Mouse (Mus musculus) liver, embryonic 11.5 days (tissue): Measurements from ENCODE around the gene Meiob. TPM values are rescaled to one million over a fixed set of nuclear protein-coding genes. Genes with fewer than 3 reads are reported as not detected.

Source experiments
- ATAC-seq: fragments of 200-750 bp; cut with Nextera tagmentation; replicated peaks from 2 replicates; pipeline ENCODE4 v1.8.0; 2017; ENCODE audit warnings: moderate number of reproducible peaks, mild to moderate bottlenecking, moderate TSS enrichment, moderate library complexity; ENCODE audit not compliant: low FRiP score
- DNase-seq: peaks from one replicate; pipeline ENCODE4 v3.0.0-alpha.2; 2017; ENCODE audit warnings: low spot score
- H3K27ac ChIP-seq: fragments of 300-500 bp; sonication (generic); 2 replicates; pipeline ENCODE4 v1.5.1; 2014; ENCODE audit warnings: mild to moderate bottlenecking, low read depth, low read length, control low read depth
- H3K27me3 ChIP-seq: fragments of 300-500 bp; sonication (generic); replicated peaks from 2 replicates; pipeline ENCODE4 v1.6.1; 2014; ENCODE audit warnings: low read length, mixed read lengths; ENCODE audit not compliant: control insufficient read depth, insufficient read depth
- H3K36me3 ChIP-seq: fragments of 300-500 bp; sonication (generic); 2 replicates; pipeline ENCODE4 v1.6.1; 2014; ENCODE audit warnings: mild to moderate bottlenecking, low read length, moderate library complexity, mixed read lengths; ENCODE audit not compliant: control insufficient read depth, insufficient read depth
- H3K4me1 ChIP-seq: fragments of 300-500 bp; sonication (generic); replicated peaks from 2 replicates; pipeline ENCODE4 v1.6.1; 2014; ENCODE audit warnings: low read length, mixed read lengths; ENCODE audit not compliant: control insufficient read depth, insufficient read depth
- H3K4me2 ChIP-seq: fragments of 300-500 bp; sonication (generic); 2 replicates; pipeline ENCODE4 v1.6.1; 2014; ENCODE audit warnings: mild to moderate bottlenecking, control low read depth, moderate library complexity
- H3K4me3 ChIP-seq: fragments of 300-500 bp; sonication (generic); 2 replicates; pipeline ENCODE4 v1.5.1; 2014; ENCODE audit warnings: low read depth, low read length, control low read depth
- H3K9ac ChIP-seq: fragments of 300-500 bp; sonication (generic); 2 replicates; pipeline ENCODE4 v1.6.1; 2014; ENCODE audit warnings: low read depth, low read length, control low read depth
- H3K9me3 ChIP-seq: fragments of 300-500 bp; sonication (generic); 2 replicates; pipeline ENCODE4 v1.6.1; 2016; ENCODE audit warnings: low read length, inconsistent platforms, mixed read lengths; ENCODE audit not compliant: control insufficient read depth
- WGBS: fragments of 180-500 bp; shearing (Covaris S2); extraction: QIAGEN DNeasy Blood & Tissue Kit; methylation state at CpG from one replicate; pipeline ENCODE4 v1.1.7; 2014; 5-methylcytosine and 5-hydroxymethylcytosine counted together
- polyA plus RNA-seq: library from polyadenylated mRNA; unstranded; fragments of >200 nt; fragmentation: Nextera tagmentation; extraction: Ambion mirVana; gene quantifications from 2 replicates; pipeline ENCODE4 v1.2.1, GENCODE M21; 2014

Gene Meiob
- polyA plus RNA-seq, 1 experiment from 2014 or later: 1.9 TPM

GRCm38 (mm10) chr17:24812215-24812614 lies 8.1 kb downstream of the Meiob start:
- no peak overlapping the region for H3K4me3 ChIP-seq
- H3K27me3 ChIP-seq: 0 out of 2 replicates have a peak, but pooled peaks cover under 1% of the 10 kb centered on the region
- DNase-seq (no peak), ATAC-seq (peak; percentile 93)
- no peaks in the 10 kb centered on the region for H3K36me3 ChIP-seq
- H3K4me1 ChIP-seq: no peaks in the 10 kb centered on the region; the same call in 1 of the 2 replicates
- no peak overlapping the region for H3K27ac ChIP-seq
- WGBS: 17% methylated on average over 2 of the region's 2 CpGs
- H3K9ac ChIP-seq: no peak overlapping the region
- no peak overlapping the region for H3K4me2 ChIP-seq
- H3K9me3 ChIP-seq: no peaks in the 10 kb centered on the region

GRCm38 (mm10) chr17:24815256-24815655 lies 11.2 kb downstream of the Meiob start:
- peak; percentile 62; the same call in 1 of the 2 replicates for ATAC-seq
- no peaks in the 10 kb centered on the region; the same call in 1 of the 2 replicates for H3K4me1 ChIP-seq
- no peak overlapping the region for H3K4me3 ChIP-seq
- H3K4me2 ChIP-seq: no peak overlapping the region
- no peak for DNase-seq
- H3K27me3 ChIP-seq: no peaks in the 10 kb centered on the region
- no peaks in the 10 kb centered on the region for H3K9me3 ChIP-seq
- H3K36me3 ChIP-seq: no peaks in the 10 kb centered on the region
- no peak overlapping the region for H3K27ac ChIP-seq
- 61% methylated on average over 5 of the region's 5 CpGs for WGBS
- no peak overlapping the region for H3K9ac ChIP-seq

GRCm38 (mm10) chr17:24817503-24817902 lies 13.4 kb downstream of the Meiob start:
- DNase-seq: no peak
- no peak overlapping the region for H3K4me2 ChIP-seq
- no peak overlapping the region for H3K27ac ChIP-seq
- H3K4me3 ChIP-seq: no peak overlapping the region
- WGBS: 28% methylated on average over 1 of the region's 1 CpGs
- H3K9me3 ChIP-seq: no peaks in the 10 kb centered on the region
- no peak overlapping the region for H3K9ac ChIP-seq
- no peaks in the 10 kb centered on the region for H3K36me3 ChIP-seq
- ATAC-seq: no peak
- H3K27me3 ChIP-seq: no peaks in the 10 kb centered on the region
- H3K4me1 ChIP-seq: no peaks in the 10 kb centered on the region; the same call in 1 of the 2 replicates

- H3K36me3 ChIP-seq: no peaks in the 10 kb centered on the region
- DNase-seq: no peak
- 48% methylated on average over 6 of the region's 6 CpGs for WGBS
Measured at GRCm38 (mm10) chr17:24818172-24818571, 14.1 kb downstream of the Meiob start.

GRCm38 (mm10) chr17:24819469-24819868 lies 15.4 kb downstream of the Meiob start:
- Histone ChIP-seq H3K4me1 (no peaks in the 10 kb centered on the region), H3K4me3 (no peak overlapping the region), H3K9me3 (no peaks in the 10 kb centered on the region), H3K36me3 (no peaks in the 10 kb centered on the region), H3K9ac (no peak overlapping the region), H3K4me2 (no peak overlapping the region), H3K27me3 (no peaks in the 10 kb centered on the region), H3K27ac (no peak overlapping the region)
- DNase-seq: no peak
- WGBS: 46% methylated on average over 2 of the region's 2 CpGs
- ATAC-seq: no peak

More at GRCm38 (mm10) chr17:24818172-24818571, 14.1 kb downstream of the Meiob start:
- Histone ChIP-seq H3K9ac (no peak overlapping the region), H3K27ac (no peak overlapping the region), H3K4me2 (no peak overlapping the region), H3K4me3 (no peak overlapping the region), H3K4me1 (no peaks in the 10 kb centered on the region), H3K9me3 (no peaks in the 10 kb centered on the region), H3K27me3 (no peaks in the 10 kb centered on the region)
- no peak for ATAC-seq

- Histone ChIP-seq H3K9me3 (no peaks in the 10 kb centered on the region), H3K9ac (no peak overlapping the region), H3K27ac (no peak overlapping the region), H3K4me1 (no peaks in the 10 kb centered on the region), H3K27me3 (0 out of 2 replicates have a peak, but pooled peaks cover 2% of the 10 kb centered on the region), H3K4me2 (no peak overlapping the region), H3K4me3 (no peak overlapping the region), H3K36me3 (no peaks in the 10 kb centered on the region)
- 53% methylated on average over 3 of the region's 3 CpGs for WGBS
- no peak for ATAC-seq
- no peak for DNase-seq
Measured at GRCm38 (mm10) chr17:24821351-24822280, 17.5 kb downstream of the Meiob start.

- Histone ChIP-seq H3K4me3 (no peak within 1 kb of the TSS), H3K9ac (no peak within 1 kb of the TSS), H3K4me2 (no peak within 1 kb of the TSS), H3K27me3 (no peaks in the 10 kb centered on the region), H3K36me3 (no peaks in the 10 kb centered on the region), H3K27ac (no peak within 1 kb of the TSS), H3K4me1 (no peaks in the 10 kb centered on the region), H3K9me3 (no peaks in the 10 kb centered on the region)
- 69% methylated on average over 8 of the region's 8 CpGs for WGBS
- DNase-seq (no peak), ATAC-seq (no peak)
Measured at GRCm38 (mm10) chr17:24839842-24840241, 35.8 kb downstream of the Meiob start, which contains the start of gene Hagh. Hagh (plus strand) TSS chr17:24840143.

GRCm38 (mm10) chr17:24840341-24840740 lies 36.3 kb downstream of the Meiob start:
- Histone ChIP-seq H3K36me3 (no peaks in the 10 kb centered on the region), H3K4me3 (no peak overlapping the region), H3K27me3 (no peaks in the 10 kb centered on the region), H3K9me3 (no peaks in the 10 kb centered on the region), H3K4me2 (no peak overlapping the region), H3K27ac (no peak overlapping the region), H3K9ac (no peak overlapping the region), H3K4me1 (no peaks in the 10 kb centered on the region)
- DNase-seq (no peak), ATAC-seq (no peak)
- 55% methylated on average over 5 of the region's 5 CpGs for WGBS

GRCm38 (mm10) chr17:24841133-24841532 lies 37.0 kb downstream of the Meiob start:
- Histone ChIP-seq H3K9ac (no peak overlapping the region), H3K4me3 (no peak overlapping the region), H3K27me3 (no peaks in the 10 kb centered on the region), H3K4me2 (no peak overlapping the region), H3K4me1 (no peaks in the 10 kb centered on the region), H3K27ac (no peak overlapping the region), H3K36me3 (no peaks in the 10 kb centered on the region), H3K9me3 (no peaks in the 10 kb centered on the region)
- no peak for DNase-seq
- no peak for ATAC-seq
- 58% methylated on average over 4 of the region's 4 CpGs for WGBS
